Mouse (Mus musculus) hindbrain, embryonic 13.5 days (tissue): ENCODE measurements around the gene Fh1. TPM values are rescaled to one million over a fixed set of nuclear protein-coding genes. Genes with fewer than 3 reads are reported as not detected.

Experiments used
- ATAC-seq: fragments of 200-750 bp; cut with Nextera tagmentation; 2 replicates; pipeline ENCODE4 v1.8.0; 2017; ENCODE audit warnings: moderate TSS enrichment; ENCODE audit not compliant: low FRiP score
- H3K27ac ChIP-seq: fragments of 300-500 bp; sonication (generic); 2 replicates; pipeline ENCODE4 v1.5.1; 2015; ENCODE audit warnings: inconsistent platforms, mild to moderate bottlenecking, moderate library complexity
- H3K27me3 ChIP-seq: fragments of 300-500 bp; sonication (generic); 2 replicates; pipeline ENCODE4 v1.6.1; 2015; ENCODE audit warnings: mild to moderate bottlenecking, inconsistent platforms
- H3K36me3 ChIP-seq: fragments of 300-500 bp; sonication (generic); 2 replicates; pipeline ENCODE4 v1.6.1; 2015; ENCODE audit warnings: mild to moderate bottlenecking, inconsistent platforms
- H3K4me1 ChIP-seq: fragments of 300-500 bp; sonication (generic); replicated peaks from 2 replicates; pipeline ENCODE4 v1.6.1; 2015; ENCODE audit warnings: inconsistent platforms
- H3K4me2 ChIP-seq: fragments of 300-500 bp; sonication (generic); 2 replicates; pipeline ENCODE4 v1.6.1; 2015; ENCODE audit warnings: inconsistent platforms, mild to moderate bottlenecking, moderate library complexity
- H3K4me3 ChIP-seq: fragments of 300-500 bp; sonication (generic); 2 replicates; pipeline ENCODE4 v1.5.1; 2015; ENCODE audit warnings: mild to moderate bottlenecking, inconsistent platforms
- H3K9ac ChIP-seq: fragments of 300-500 bp; sonication (generic); 2 replicates; pipeline ENCODE4 v1.6.1; 2015; ENCODE audit warnings: mild to moderate bottlenecking, inconsistent platforms
- H3K9me3 ChIP-seq: fragments of 300-500 bp; sonication (generic); 2 replicates; pipeline ENCODE4 v1.6.1; 2016; ENCODE audit warnings: inconsistent platforms
- WGBS: fragments of 180-500 bp; shearing (Covaris S2); methylation state at CpG from one replicate; pipeline ENCODE4 v1.1.7; 2015; 5-methylcytosine and 5-hydroxymethylcytosine counted together
- polyA plus RNA-seq: library from polyadenylated mRNA; unstranded; fragments of >200 nt; fragmentation: Nextera tagmentation; extraction: Ambion mirVana; gene quantifications from 2 replicates; pipeline ENCODE4 v1.2.1, GENCODE M21; 2015

The Fh1 gene
- polyA plus RNA-seq = 83.4 and 84.5 TPM in 2 replicates

GRCm38 (mm10) chr1:175625257-175625879, at the start of gene Fh1:
Fh1 (minus strand) TSS chr1:175625635.
- Histone ChIP-seq H3K4me3 (peak within 1 kb of the TSS; percentile 91), H3K36me3 (no peaks in the 10 kb centered on the region), H3K4me1 (peaks cover 18% of the 10 kb centered on the region), H3K9ac (peak within 1 kb of the TSS; percentile 97), H3K9me3 (no peaks in the 10 kb centered on the region), H3K27ac (peak within 1 kb of the TSS; percentile 89), H3K27me3 (no peaks in the 10 kb centered on the region), H3K4me2 (peak within 1 kb of the TSS; percentile 93)
- ATAC-seq = peak; percentile 100
- WGBS = under 1% methylated on average over 58 of the region's 58 CpGs

DNA sequence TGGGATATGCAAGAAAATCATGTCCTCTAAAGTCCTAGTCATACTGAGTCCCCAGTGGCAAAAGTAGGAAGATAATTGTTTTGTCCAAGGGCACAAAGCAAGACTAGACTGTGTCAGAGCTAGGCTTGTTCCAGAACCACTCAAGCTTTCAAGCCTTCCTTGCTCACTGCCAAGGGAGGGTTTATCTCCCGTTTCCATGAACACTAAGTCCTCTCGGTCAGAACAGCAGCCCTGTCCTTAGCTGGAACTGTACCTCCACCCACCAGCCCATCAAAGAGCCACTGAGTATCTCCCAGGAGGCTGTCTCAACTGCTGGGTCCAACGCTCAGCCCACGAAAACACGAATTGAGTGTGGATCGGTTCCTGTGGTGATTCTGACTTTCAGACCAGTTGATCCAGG, 49.7 kb upstream of the Fh1 start:
- no peaks in the 10 kb centered on the region for H3K27me3 ChIP-seq
- 94% methylated on average over 6 of the region's 6 CpGs for WGBS
- no peaks in the 10 kb centered on the region for H3K4me1 ChIP-seq
- no peak overlapping the region for H3K9ac ChIP-seq
- H3K4me3 ChIP-seq = no peak overlapping the region
- ATAC-seq = no peak
- no peak overlapping the region for H3K27ac ChIP-seq
- no peaks in the 10 kb centered on the region for H3K36me3 ChIP-seq
- no peaks in the 10 kb centered on the region for H3K9me3 ChIP-seq
- H3K4me2 ChIP-seq = no peak overlapping the region

DNA sequence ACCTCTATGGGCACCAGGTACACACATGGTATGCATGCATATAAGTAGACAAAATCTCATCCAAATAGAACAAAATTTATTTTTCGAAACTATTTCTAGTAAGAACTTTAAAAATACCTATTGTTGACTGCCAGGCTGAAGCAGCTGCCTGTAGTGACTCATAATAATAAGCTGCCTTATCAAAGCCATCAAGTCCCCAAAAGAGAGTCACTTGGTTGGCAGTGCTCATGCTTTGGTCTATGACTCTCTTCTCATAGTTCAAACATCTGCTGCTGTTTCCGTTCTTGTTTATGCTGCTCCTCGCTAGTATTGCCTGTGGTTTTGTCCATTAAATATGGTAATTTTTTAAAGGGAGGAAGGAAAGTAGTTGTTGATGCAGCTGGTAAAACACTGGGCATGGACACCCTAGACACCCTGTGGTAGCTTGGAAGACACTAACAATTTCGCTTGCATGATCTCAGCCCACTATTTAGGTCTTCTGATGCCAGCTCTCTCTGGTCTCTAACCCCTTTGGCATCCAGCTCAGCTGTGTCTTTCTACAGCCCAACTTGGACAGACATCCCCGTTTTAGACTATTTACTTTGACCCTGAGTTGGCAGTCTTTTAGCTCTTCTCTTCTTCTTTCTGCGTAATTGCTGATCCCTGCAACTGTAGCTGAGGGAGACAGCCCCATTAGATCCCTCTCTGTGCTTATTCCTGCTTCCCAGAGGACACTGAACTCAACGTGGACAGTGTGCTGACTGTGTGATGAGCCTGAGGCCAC, 48.3 kb upstream of the Fh1 start:
- no peaks in the 10 kb centered on the region for H3K4me1 ChIP-seq
- no peak overlapping the region for H3K4me3 ChIP-seq
- no peaks in the 10 kb centered on the region for H3K27me3 ChIP-seq
- H3K9ac ChIP-seq = no peak overlapping the region
- H3K36me3 ChIP-seq = no peaks in the 10 kb centered on the region
- ATAC-seq = no peak
- no peaks in the 10 kb centered on the region for H3K9me3 ChIP-seq
- no peak overlapping the region for H3K4me2 ChIP-seq
- H3K27ac ChIP-seq = no peak overlapping the region
- 87% methylated on average over 7 of the region's 7 CpGs for WGBS

GRCm38 (mm10) chr1:175671626-175672025, 46.2 kb upstream of the Fh1 start:
- 32% methylated on average over 1 of the region's 1 CpGs for WGBS
- Histone ChIP-seq H3K36me3 (no peaks in the 10 kb centered on the region), H3K4me2 (no peak overlapping the region), H3K27me3 (no peaks in the 10 kb centered on the region), H3K4me1 (no peaks in the 10 kb centered on the region), H3K4me3 (no peak overlapping the region), H3K9me3 (no peaks in the 10 kb centered on the region), H3K9ac (no peak overlapping the region), H3K27ac (no peak overlapping the region)
- ATAC-seq = no peak

DNA sequence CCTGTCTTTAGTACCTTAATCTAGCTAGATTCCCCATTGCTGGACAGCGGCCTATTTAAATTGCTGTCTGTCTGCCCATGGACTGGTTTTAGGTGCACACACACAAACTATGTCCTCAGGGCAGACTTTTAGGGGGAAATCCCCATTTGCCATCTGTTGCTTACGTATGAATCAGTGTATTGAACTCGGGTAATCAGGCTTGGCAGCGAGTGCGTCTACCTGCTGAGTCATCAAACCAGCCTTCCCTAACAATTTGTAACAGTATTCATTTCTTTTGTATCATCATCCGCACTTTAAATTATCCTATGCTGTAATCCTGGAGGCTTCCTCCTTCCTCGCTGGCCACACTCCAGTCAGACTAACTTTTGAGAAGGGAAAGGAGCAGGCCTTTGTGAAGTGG, 44.6 kb upstream of the Fh1 start:
- H3K4me1 ChIP-seq = no peaks in the 10 kb centered on the region
- no peaks in the 10 kb centered on the region for H3K9me3 ChIP-seq
- no peak for ATAC-seq
- no peaks in the 10 kb centered on the region for H3K36me3 ChIP-seq
- H3K9ac ChIP-seq = no peak overlapping the region
- H3K27ac ChIP-seq = no peak overlapping the region
- 73% methylated on average over 7 of the region's 7 CpGs for WGBS
- H3K4me3 ChIP-seq = no peak overlapping the region
- no peak overlapping the region for H3K4me2 ChIP-seq
- H3K27me3 ChIP-seq = no peaks in the 10 kb centered on the region

- H3K27ac ChIP-seq = no peak overlapping the region
- H3K4me1 ChIP-seq = no peaks in the 10 kb centered on the region
- H3K9me3 ChIP-seq = no peaks in the 10 kb centered on the region
- WGBS = 85% methylated on average over 3 of the region's 3 CpGs
- no peaks in the 10 kb centered on the region for H3K27me3 ChIP-seq
- no peak overlapping the region for H3K9ac ChIP-seq
- H3K4me2 ChIP-seq = no peak overlapping the region
- no peak for ATAC-seq
- no peaks in the 10 kb centered on the region for H3K36me3 ChIP-seq
- no peak overlapping the region for H3K4me3 ChIP-seq
Observed at GRCm38 (mm10) chr1:175669456-175669855, 44.0 kb upstream of the Fh1 start.

GRCm38 (mm10) chr1:175668666-175669405, 43.4 kb upstream of the Fh1 start:
- no peak overlapping the region; the same call in 1 of the 2 replicates for H3K9ac ChIP-seq
- no peak overlapping the region for H3K4me3 ChIP-seq
- H3K4me1 ChIP-seq = no peaks in the 10 kb centered on the region
- H3K9me3 ChIP-seq = no peaks in the 10 kb centered on the region
- H3K36me3 ChIP-seq = no peaks in the 10 kb centered on the region
- H3K27ac ChIP-seq = no peak overlapping the region
- no peaks in the 10 kb centered on the region for H3K27me3 ChIP-seq
- no peak overlapping the region for H3K4me2 ChIP-seq
- ATAC-seq = peak; percentile 55
- WGBS = 78% methylated on average over 5 of the region's 5 CpGs

GRCm38 (mm10) chr1:175659900-175660299, 34.5 kb upstream of the Fh1 start:
- WGBS = 97% methylated on average over 4 of the region's 4 CpGs
- Histone ChIP-seq H3K4me3 (no peak overlapping the region), H3K4me1 (no peaks in the 10 kb centered on the region), H3K9ac (no peak overlapping the region), H3K27ac (no peak overlapping the region), H3K27me3 (no peaks in the 10 kb centered on the region), H3K36me3 (0 out of 2 replicates have a peak, but pooled peaks cover 3% of the 10 kb centered on the region), H3K9me3 (no peaks in the 10 kb centered on the region), H3K4me2 (no peak overlapping the region)
- no peak for ATAC-seq

DNA sequence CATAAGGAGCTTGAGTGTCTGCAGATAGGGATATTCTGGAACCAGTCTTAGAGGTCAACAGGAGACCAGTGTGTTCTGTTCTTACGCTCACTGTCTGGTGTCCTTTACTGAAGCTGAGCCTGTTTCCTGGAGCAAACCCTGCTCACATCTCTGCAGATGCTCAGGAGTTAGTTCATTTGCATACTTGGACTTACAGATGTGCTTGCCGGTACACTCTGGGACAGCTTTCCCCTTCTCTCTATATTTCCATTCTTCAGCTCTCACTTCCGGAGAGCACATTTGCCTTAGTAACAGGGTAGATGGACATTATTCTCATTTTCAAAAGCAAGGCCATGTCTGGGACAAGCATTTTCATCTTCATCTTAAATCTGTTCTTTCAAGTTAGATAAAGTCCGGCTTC, 23.2 kb upstream of the Fh1 start:
- Histone ChIP-seq H3K4me1 (no peaks in the 10 kb centered on the region), H3K9me3 (no peaks in the 10 kb centered on the region), H3K36me3 (no peaks in the 10 kb centered on the region), H3K9ac (no peak overlapping the region), H3K4me2 (no peak overlapping the region), H3K4me3 (no peak overlapping the region), H3K27me3 (no peaks in the 10 kb centered on the region), H3K27ac (no peak overlapping the region)
- ATAC-seq = no peak
- WGBS = 93% methylated on average over 4 of the region's 4 CpGs

DNA sequence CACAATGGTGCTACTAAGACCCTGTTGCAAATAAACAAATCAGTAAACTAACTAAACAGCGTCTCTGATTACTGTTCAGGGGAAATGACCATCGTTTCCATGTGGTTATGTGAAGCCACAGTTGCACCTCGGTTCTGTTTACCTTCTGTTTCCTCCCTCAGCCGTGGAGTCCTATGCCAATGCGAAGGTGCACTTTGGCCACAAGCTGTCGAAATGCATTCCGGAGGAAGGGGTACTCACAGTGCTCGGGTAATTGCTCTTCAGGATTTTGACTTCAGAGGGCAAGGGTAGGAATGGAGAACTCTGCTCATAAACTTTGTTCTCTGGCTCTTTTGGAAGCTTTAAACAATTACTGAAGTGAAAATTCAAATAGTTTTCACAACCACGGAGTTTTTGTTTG, 21.5 kb upstream of the Fh1 start:
- Histone ChIP-seq H3K4me3 (no peak overlapping the region), H3K27ac (no peak overlapping the region), H3K36me3 (no peaks in the 10 kb centered on the region), H3K9ac (no peak overlapping the region), H3K27me3 (no peaks in the 10 kb centered on the region), H3K4me2 (no peak overlapping the region), H3K4me1 (no peaks in the 10 kb centered on the region), H3K9me3 (no peaks in the 10 kb centered on the region)
- 80% methylated on average over 9 of the region's 9 CpGs for WGBS
- no peak for ATAC-seq

DNA sequence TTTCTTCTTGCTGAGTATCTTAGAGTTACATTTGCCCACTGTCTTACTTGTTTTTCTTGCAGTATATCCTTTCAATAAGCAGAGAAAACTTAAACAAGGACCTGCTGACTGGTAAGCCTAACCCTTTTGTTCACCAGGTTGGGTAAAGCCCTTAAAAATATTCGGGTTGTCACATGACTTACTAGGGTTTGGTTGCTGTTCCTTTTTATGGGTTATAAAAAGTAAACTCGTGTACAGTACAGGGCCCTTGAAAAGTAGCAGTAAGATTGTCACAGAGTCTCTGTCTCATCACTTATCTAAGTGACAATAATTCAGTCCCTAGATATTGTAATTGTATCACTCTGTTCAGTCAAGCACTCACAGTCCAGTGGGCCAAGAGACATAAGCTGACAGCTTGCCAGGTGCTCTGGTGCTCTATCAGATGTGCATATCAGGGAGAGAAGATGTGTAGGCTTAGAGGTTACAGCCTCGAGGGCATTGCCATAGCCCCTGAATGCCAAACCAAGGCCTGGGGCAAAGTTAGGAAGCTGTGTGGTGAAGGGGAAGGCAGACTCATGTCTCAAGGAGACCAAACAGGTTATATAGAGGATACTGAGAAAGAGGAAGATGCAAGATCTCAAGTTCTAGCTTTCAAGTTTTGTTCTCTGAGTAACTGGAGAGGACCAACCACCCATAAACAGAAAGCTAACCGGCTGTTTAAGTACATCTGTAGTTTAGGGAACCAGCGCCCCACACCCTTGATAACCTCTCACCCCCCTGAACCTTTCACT, 18.2 kb upstream of the Fh1 start:
- no peak overlapping the region for H3K4me3 ChIP-seq
- H3K27me3 ChIP-seq = no peaks in the 10 kb centered on the region
- no peak overlapping the region for H3K27ac ChIP-seq
- 79% methylated on average over 5 of the region's 5 CpGs for WGBS
- H3K9me3 ChIP-seq = no peaks in the 10 kb centered on the region
- no peaks in the 10 kb centered on the region for H3K4me1 ChIP-seq
- no peak overlapping the region for H3K9ac ChIP-seq
- ATAC-seq = no peak
- H3K4me2 ChIP-seq = no peak overlapping the region
- H3K36me3 ChIP-seq = no peaks in the 10 kb centered on the region
